Mouse (Mus musculus): ENCODE data around the gene Wfdc6a. TPM values are rescaled to one million over a fixed set of nuclear protein-coding genes. Genes with fewer than 3 reads are reported as not detected.
"Not testable (repeated sequence)": the region's sequence is repeated elsewhere in the genome, so short reads cannot be mapped to it uniquely, and the experiment has no call there.

Gene Wfdc6a
- not detected in 2 replicates for total RNA-seq (2012; rRNA removed)
- polyA plus RNA-seq (2012; ENCODE audit: insufficient read depth in 1 of 2, insufficient read length in 2 of 2, low read depth in 1 of 2, low replicate concordance in 2 of 2, missing spikeins in 1 of 2) = not detected

- not testable (repeated sequence) for DNase-seq (ENCODE audit: low read depth, low spot score); H3K4me1 ChIP-seq (ENCODE audit: control insufficient read depth in 1 of 2, insufficient read depth in 2 of 2, low read length in 2 of 2); H3K36me3 ChIP-seq (ENCODE audit: control insufficient read depth in 1 of 2, insufficient read depth in 2 of 2, low read length in 2 of 2); H3K79me2 ChIP-seq (ENCODE audit: control insufficient read depth, insufficient read depth, low read length, poor library complexity); H3K27ac ChIP-seq (ENCODE audit: control insufficient read depth, low read depth, low read length); H3K4me3 ChIP-seq (ENCODE audit: control insufficient read depth in 1 of 2, insufficient read depth in 1 of 2, low read depth in 2 of 2, low read length in 2 of 2); H3K9ac ChIP-seq (ENCODE audit: control insufficient read depth, low read depth, low read length, poor library complexity, severe bottlenecking); H3K9me3 ChIP-seq (replicated peaks; ENCODE audit: insufficient read depth, low read length)
- H3K27me3 ChIP-seq (ENCODE audit: control insufficient read depth in 1 of 2, insufficient read depth in 2 of 2, low read length in 2 of 2) = peaks cover 2 to 16% of the 10 kb centered on the region in 2 experiments
Observed at GRCm38 (mm10) chr2:164585025-164585725, at the start of gene Wfdc6a. Gene Wfdc6a, minus strand, starts transcription at chr2:164585447.

- no peak for DNase-seq (ENCODE audit: low read depth, low spot score)
- Histone ChIP-seq H3K27ac (ENCODE audit: control insufficient read depth, low read depth, low read length) (no peak overlapping the region), H3K36me3 (ENCODE audit: control insufficient read depth in 1 of 2, insufficient read depth in 2 of 2, low read length in 2 of 2) (no peaks in the 10 kb centered on the region), H3K9ac (ENCODE audit: control insufficient read depth, low read depth, low read length, poor library complexity, severe bottlenecking) (no peak overlapping the region), H3K4me1 (ENCODE audit: control insufficient read depth in 1 of 2, insufficient read depth in 2 of 2, low read length in 2 of 2) (no peaks in the 10 kb centered on the region), H3K9me3 (replicated peaks; ENCODE audit: insufficient read depth, low read length) (no peaks in the 10 kb centered on the region), H3K79me2 (ENCODE audit: control insufficient read depth, insufficient read depth, low read length, poor library complexity) (no peaks in the 10 kb centered on the region), H3K27me3 (ENCODE audit: control insufficient read depth in 1 of 2, insufficient read depth in 2 of 2, low read length in 2 of 2) (peaks cover 0 to 5% of the 10 kb centered on the region in 2 experiments; a peak in 3 of 4 replicates), H3K4me3 (ENCODE audit: control insufficient read depth in 1 of 2, insufficient read depth in 1 of 2, low read depth in 2 of 2, low read length in 2 of 2) (no peak overlapping the region)
- TF ChIP-seq POLR2AphosphoS2 (IDR thresholded peaks at IDR 0.05; ENCODE audit: low read length) = no peak
- no peak for TF ChIP-seq MAX (IDR thresholded peaks at IDR 0.05; ENCODE audit: low read length)
- no peak for TF ChIP-seq RCOR1 (IDR thresholded peaks at IDR 0.05; ENCODE audit: low read depth, low read length)
- peak; percentile 19 for TF ChIP-seq RAD21 (IDR thresholded peaks at IDR 0.05; ENCODE audit: low read depth, low read length)
- peak; percentile 52 for TF ChIP-seq SMC3 (IDR thresholded peaks at IDR 0.05; ENCODE audit: low read depth, low read length)
- TF ChIP-seq CTCF (IDR thresholded peaks at IDR 0.05 in 2 of 3, conservative IDR thresholded peaks at IDR 0.05 in 1 of 3; ENCODE audit: control insufficient read depth in 1 of 3, insufficient read depth in 1 of 3, low read depth in 2 of 3, low read length in 3 of 3, poor library complexity in 1 of 3, severe bottlenecking in 1 of 3) = peak in 1 of 3 experiments; percentile 37; a peak in 2 of 6 replicates
- no peak for TF ChIP-seq E2F4 (IDR thresholded peaks at IDR 0.05; ENCODE audit: borderline replicate concordance, low read depth, low read length)
Observed at GRCm38 (mm10) chr2:164621775-164622174, 36.5 kb upstream of the Wfdc6a start.

GRCm38 (mm10) chr2:164619050-164619449, 33.8 kb upstream of the Wfdc6a start:
- no peak overlapping the region for H3K27ac ChIP-seq (ENCODE audit: control insufficient read depth, low read depth, low read length)
- DNase-seq (ENCODE audit: low read depth, low spot score) = no peak
- no peaks in the 10 kb centered on the region for H3K4me1 ChIP-seq (ENCODE audit: control insufficient read depth in 1 of 2, insufficient read depth in 2 of 2, low read length in 2 of 2)
- TF ChIP-seq MYB (IDR thresholded peaks at IDR 0.05; ENCODE audit: low read depth, low read length) (no peak), ETS1 (IDR thresholded peaks at IDR 0.05; ENCODE audit: low read depth, low read length) (no peak), NRF1 (IDR thresholded peaks at IDR 0.05; ENCODE audit: insufficient read depth, low read depth, low read length, poor library complexity, severe bottlenecking) (no peak), BHLHE40 (IDR thresholded peaks at IDR 0.05; ENCODE audit: borderline replicate concordance, low read depth, low read length) (no peak), JUND (IDR thresholded peaks at IDR 0.05; ENCODE audit: low read depth, low read length) (no peak)
- no peak overlapping the region for H3K4me3 ChIP-seq (ENCODE audit: control insufficient read depth in 1 of 2, insufficient read depth in 1 of 2, low read depth in 2 of 2, low read length in 2 of 2)
- no peaks in the 10 kb centered on the region for H3K9me3 ChIP-seq (replicated peaks; ENCODE audit: insufficient read depth, low read length)
- H3K36me3 ChIP-seq (ENCODE audit: control insufficient read depth in 1 of 2, insufficient read depth in 2 of 2, low read length in 2 of 2) = no peaks in the 10 kb centered on the region
- H3K79me2 ChIP-seq (ENCODE audit: control insufficient read depth, insufficient read depth, low read length, poor library complexity) = no peaks in the 10 kb centered on the region
- H3K9ac ChIP-seq (ENCODE audit: control insufficient read depth, low read depth, low read length, poor library complexity, severe bottlenecking) = no peak overlapping the region
- peaks cover 0 to 4% of the 10 kb centered on the region in 2 experiments; a peak in 2 of 4 replicates for H3K27me3 ChIP-seq (ENCODE audit: control insufficient read depth in 1 of 2, insufficient read depth in 2 of 2, low read length in 2 of 2)

All from MEL (cell line).